Mouse (Mus musculus) midbrain, embryonic 13.5 days (tissue): ENCODE data around the gene Kcnma1. TPM values are rescaled to one million over a fixed set of nuclear protein-coding genes. Genes with fewer than 3 reads are reported as not detected.
A peak's percentile ranks its signal among the peaks of the same experiment; 100 is the strongest.

Source experiments
- ATAC-seq: fragments of 200-750 bp; cut with Nextera tagmentation; 2 replicates; pipeline ENCODE4 v1.8.0; 2017; ENCODE audit warnings: mild to moderate bottlenecking, moderate TSS enrichment, moderate library complexity
- H3K27ac ChIP-seq: fragments of 300-500 bp; sonication (generic); 2 replicates; pipeline ENCODE4 v1.5.1; 2015; ENCODE audit warnings: inconsistent platforms, mild to moderate bottlenecking, moderate library complexity
- H3K27me3 ChIP-seq: fragments of 300-500 bp; sonication (generic); 2 replicates; pipeline ENCODE4 v1.6.1; 2015; ENCODE audit warnings: mild to moderate bottlenecking, inconsistent platforms
- H3K36me3 ChIP-seq: fragments of 300-500 bp; sonication (generic); 2 replicates; pipeline ENCODE4 v1.6.1; 2015; ENCODE audit warnings: mild to moderate bottlenecking, inconsistent platforms
- H3K4me1 ChIP-seq: fragments of 300-500 bp; sonication (generic); replicated peaks from 2 replicates; pipeline ENCODE4 v1.6.1; 2015; ENCODE audit warnings: inconsistent platforms
- H3K4me2 ChIP-seq: fragments of 300-500 bp; sonication (generic); replicated peaks from 2 replicates; pipeline ENCODE4 v1.6.1; 2015; ENCODE audit warnings: moderate library complexity, mild to moderate bottlenecking, inconsistent platforms
- H3K4me3 ChIP-seq: fragments of 300-500 bp; sonication (generic); replicated peaks from 2 replicates; pipeline ENCODE4 v1.5.1; 2015; ENCODE audit warnings: mild to moderate bottlenecking, inconsistent platforms
- H3K9ac ChIP-seq: fragments of 300-500 bp; sonication (generic); replicated peaks from 2 replicates; pipeline ENCODE4 v1.6.1; 2015; ENCODE audit warnings: mild to moderate bottlenecking, inconsistent platforms
- H3K9me3 ChIP-seq: fragments of 300-500 bp; sonication (generic); 2 replicates; pipeline ENCODE4 v1.6.1; 2016; ENCODE audit warnings: mild to moderate bottlenecking, inconsistent platforms
- WGBS: fragments of 180-500 bp; shearing (Covaris S2); methylation state at CpG from one replicate; pipeline ENCODE4 v1.1.7; 2015; 5-methylcytosine and 5-hydroxymethylcytosine counted together
- polyA plus RNA-seq: library from polyadenylated mRNA; unstranded; fragments of >200 nt; fragmentation: Nextera tagmentation; extraction: Ambion mirVana; gene quantifications from 2 replicates; pipeline ENCODE4 v1.2.1, GENCODE M21; 2015

The Kcnma1 gene
- polyA plus RNA-seq, 1 experiment from 2014 or later = 8.1 TPM

DNA sequence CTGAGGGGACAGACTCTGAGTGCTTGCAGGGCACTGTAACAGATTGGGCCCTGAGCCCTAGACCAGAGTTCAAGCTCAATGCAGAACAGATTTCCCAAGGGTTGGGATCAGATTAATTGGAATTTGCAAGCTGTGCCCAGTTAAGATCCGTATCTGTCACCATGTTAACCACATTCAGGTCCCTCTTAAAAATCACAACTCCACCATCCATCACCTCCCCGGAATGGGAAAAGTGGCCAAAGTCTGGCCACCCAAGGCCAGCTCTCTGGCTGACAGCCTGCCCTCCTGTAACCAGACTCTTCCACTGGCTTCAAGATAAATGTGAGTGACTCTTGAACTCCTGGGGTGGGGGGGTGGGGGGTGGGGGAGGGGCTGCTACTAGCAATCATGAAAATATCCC, 70.4 kb downstream of the Kcnma1 start:
- Histone ChIP-seq H3K4me3 (no peak overlapping the region), H3K27ac (no peak overlapping the region), H3K9ac (no peak overlapping the region), H3K4me1 (no peaks in the 10 kb centered on the region), H3K4me2 (no peak overlapping the region), H3K27me3 (no peaks in the 10 kb centered on the region), H3K9me3 (no peaks in the 10 kb centered on the region), H3K36me3 (no peaks in the 10 kb centered on the region)
- ATAC-seq = no peak
- WGBS = 85% methylated on average over 2 of the region's 2 CpGs

DNA sequence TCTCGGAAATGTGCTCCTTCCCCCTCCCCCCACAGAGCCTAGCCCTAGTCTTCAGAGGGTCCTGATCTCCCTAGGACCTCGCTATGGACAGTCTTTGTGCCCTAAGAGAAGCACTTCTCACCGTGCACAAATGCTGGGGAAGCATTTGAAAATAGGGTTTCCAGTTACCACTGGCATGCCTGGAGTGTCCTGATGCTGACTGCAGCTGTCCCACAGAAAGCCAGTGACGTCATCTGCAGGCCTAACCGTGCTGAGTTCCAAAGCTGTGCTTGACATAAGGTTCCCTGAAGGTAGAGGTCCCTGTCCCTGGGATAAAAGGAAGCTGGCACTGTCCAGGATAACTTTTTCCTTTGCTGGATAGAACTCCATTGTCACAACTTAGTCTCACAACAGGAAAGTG, 71.1 kb downstream of the Kcnma1 start:
- H3K9me3 ChIP-seq = no peaks in the 10 kb centered on the region
- no peak overlapping the region for H3K4me3 ChIP-seq
- no peak for ATAC-seq
- no peak overlapping the region for H3K9ac ChIP-seq
- WGBS = 53% methylated on average over 5 of the region's 5 CpGs
- no peaks in the 10 kb centered on the region for H3K4me1 ChIP-seq
- no peak overlapping the region for H3K4me2 ChIP-seq
- no peaks in the 10 kb centered on the region for H3K27me3 ChIP-seq
- no peak overlapping the region for H3K27ac ChIP-seq
- no peaks in the 10 kb centered on the region for H3K36me3 ChIP-seq

DNA sequence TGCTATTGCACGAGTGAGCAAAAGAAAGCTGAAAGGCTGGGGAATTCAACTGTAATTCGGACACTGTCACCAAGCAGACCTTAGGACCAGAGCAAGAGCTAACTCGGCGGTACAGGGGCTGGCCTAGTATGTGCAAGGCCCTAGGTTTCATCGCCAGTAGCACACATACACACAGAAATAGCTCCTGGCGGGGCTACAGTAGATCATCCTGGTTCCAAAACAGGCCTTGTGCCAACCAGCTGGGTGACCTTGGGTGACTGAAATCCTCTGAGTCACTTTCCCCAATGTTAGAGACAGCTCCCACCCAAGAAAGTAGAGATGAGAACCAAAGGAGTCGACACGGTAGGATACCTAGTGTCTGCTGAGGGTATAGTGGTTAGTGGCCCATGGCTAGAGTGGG, 72.2 kb downstream of the Kcnma1 start:
- H3K4me1 ChIP-seq = no peaks in the 10 kb centered on the region
- H3K4me3 ChIP-seq = no peak overlapping the region
- no peak overlapping the region for H3K27ac ChIP-seq
- no peak for ATAC-seq
- no peak overlapping the region for H3K9ac ChIP-seq
- 90% methylated on average over 8 of the region's 8 CpGs for WGBS
- H3K4me2 ChIP-seq = no peak overlapping the region
- no peaks in the 10 kb centered on the region for H3K9me3 ChIP-seq
- H3K36me3 ChIP-seq = no peaks in the 10 kb centered on the region
- no peaks in the 10 kb centered on the region for H3K27me3 ChIP-seq

DNA sequence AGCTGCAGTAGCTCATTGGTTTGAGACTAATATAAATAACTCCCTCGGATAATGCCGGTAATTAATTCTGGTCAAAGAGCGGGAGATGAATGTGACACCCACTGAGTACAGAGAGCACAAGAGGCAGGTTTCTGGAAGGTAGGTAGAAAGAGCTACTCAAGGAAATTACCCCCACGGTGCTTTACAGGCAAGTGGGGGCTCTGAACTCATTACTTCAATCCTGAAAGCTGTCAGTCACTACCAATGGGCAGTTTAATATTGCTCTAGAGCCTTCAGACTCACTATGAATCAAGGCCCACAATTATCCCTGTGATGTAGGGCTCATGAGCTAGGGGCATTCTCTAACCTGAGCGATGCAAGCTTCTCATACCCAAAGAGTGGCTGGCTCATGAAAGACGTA, 79.3 kb downstream of the Kcnma1 start:
- Histone ChIP-seq H3K27me3 (no peaks in the 10 kb centered on the region), H3K4me2 (no peak overlapping the region), H3K27ac (no peak overlapping the region), H3K9ac (no peak overlapping the region), H3K36me3 (no peaks in the 10 kb centered on the region), H3K4me3 (no peak overlapping the region), H3K4me1 (no peaks in the 10 kb centered on the region), H3K9me3 (no peaks in the 10 kb centered on the region)
- WGBS = 70% methylated on average over 6 of the region's 6 CpGs
- ATAC-seq = peak; percentile 45; the same call in 1 of the 2 replicates

DNA sequence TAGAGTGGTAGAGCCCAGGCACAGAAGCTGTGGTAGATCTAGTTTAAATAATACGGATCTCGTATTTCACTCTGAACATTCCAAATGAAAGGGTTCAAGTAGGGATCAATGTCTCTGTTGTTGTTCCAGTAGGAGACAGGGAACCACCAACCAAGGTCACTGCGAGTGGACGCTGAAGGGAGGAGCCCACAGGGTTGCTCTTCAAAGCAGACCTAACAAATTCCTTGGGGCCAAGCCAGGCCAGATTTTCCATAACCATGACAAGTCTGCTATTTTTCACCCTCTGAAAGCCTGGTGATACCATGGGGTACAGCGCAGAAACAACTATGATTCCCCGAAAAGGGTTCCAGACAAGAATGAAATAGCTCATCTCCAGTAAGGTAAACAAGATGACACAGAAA, 82.6 kb downstream of the Kcnma1 start:
- no peaks in the 10 kb centered on the region for H3K4me1 ChIP-seq
- H3K9ac ChIP-seq = no peak overlapping the region
- no peaks in the 10 kb centered on the region for H3K9me3 ChIP-seq
- no peaks in the 10 kb centered on the region for H3K36me3 ChIP-seq
- ATAC-seq = no peak
- H3K4me2 ChIP-seq = no peak overlapping the region
- WGBS = 87% methylated on average over 6 of the region's 6 CpGs
- no peak overlapping the region for H3K4me3 ChIP-seq
- H3K27me3 ChIP-seq = no peaks in the 10 kb centered on the region
- H3K27ac ChIP-seq = no peak overlapping the region

DNA sequence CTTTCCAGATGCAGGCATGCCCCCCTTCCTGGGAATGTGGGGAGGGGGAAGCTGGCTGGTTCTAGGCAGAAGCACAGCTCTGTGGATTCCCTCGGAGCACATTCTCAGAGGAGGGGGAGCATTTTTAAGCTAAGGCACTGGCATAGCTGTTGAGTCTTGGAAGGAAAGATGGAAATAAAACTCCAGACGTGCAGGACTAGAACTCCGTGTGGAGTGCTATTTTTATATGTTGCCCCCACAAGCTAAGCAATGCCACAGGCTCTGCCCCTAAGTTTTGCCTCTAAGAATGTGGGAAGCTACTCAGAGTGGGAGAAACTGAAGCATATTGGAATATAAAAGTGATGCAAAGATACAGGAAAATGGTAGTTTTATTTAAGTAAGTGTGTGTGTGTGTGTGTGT, 85.1 kb downstream of the Kcnma1 start:
- H3K27ac ChIP-seq = no peak overlapping the region
- H3K4me3 ChIP-seq = no peak overlapping the region
- WGBS = 90% methylated on average over 3 of the region's 3 CpGs
- H3K4me1 ChIP-seq = no peaks in the 10 kb centered on the region
- no peaks in the 10 kb centered on the region for H3K36me3 ChIP-seq
- ATAC-seq = no peak
- no peaks in the 10 kb centered on the region for H3K27me3 ChIP-seq
- no peak overlapping the region for H3K9ac ChIP-seq
- H3K9me3 ChIP-seq = no peaks in the 10 kb centered on the region
- H3K4me2 ChIP-seq = no peak overlapping the region

DNA sequence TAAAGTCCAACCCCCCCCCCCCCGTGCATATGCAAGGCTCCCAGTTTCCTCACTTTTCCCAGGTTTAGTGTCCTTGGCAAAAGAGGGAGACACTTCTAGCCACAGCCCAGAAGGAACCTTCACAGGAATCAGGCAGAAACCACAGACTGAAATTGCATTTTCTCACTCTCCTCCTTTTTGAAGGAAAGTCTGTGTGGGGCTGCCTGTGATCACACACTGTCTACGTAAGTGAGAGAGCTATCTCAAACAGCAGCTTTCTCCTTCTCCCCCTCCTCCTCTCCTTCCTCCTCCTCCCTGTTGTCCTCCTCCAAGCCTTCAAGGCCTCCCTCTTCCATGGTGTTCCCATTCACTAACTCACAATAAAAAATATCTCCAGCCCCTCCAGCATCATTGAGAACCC, 90.9 kb downstream of the Kcnma1 start:
- Histone ChIP-seq H3K27me3 (no peaks in the 10 kb centered on the region), H3K9ac (no peak overlapping the region), H3K36me3 (no peaks in the 10 kb centered on the region), H3K4me3 (no peak overlapping the region), H3K9me3 (no peaks in the 10 kb centered on the region), H3K4me1 (no peaks in the 10 kb centered on the region), H3K27ac (no peak overlapping the region), H3K4me2 (no peak overlapping the region)
- ATAC-seq = no peak
- 86% methylated on average over 2 of the region's 2 CpGs for WGBS

DNA sequence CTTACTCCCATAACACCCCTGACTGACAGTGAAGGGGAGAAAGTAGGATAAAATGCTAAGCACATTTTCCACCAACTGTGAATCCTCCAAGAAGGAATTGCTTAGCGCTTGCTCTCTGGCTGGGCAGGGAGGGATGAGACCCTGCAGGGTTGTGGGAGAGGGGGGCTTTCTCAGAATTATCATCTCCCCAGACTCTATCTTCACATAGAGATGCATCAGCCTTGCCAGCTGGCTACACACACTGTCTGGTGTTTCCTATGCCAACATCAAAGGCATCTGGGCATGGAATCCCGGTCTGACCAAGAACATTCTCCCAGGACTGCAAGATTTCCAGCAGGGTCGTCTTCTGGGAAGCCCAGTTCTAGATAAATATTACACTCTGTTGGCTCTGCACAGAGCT, 91.5 kb downstream of the Kcnma1 start:
- Histone ChIP-seq H3K4me2 (no peak overlapping the region), H3K36me3 (no peaks in the 10 kb centered on the region), H3K9me3 (no peaks in the 10 kb centered on the region)

DNA sequence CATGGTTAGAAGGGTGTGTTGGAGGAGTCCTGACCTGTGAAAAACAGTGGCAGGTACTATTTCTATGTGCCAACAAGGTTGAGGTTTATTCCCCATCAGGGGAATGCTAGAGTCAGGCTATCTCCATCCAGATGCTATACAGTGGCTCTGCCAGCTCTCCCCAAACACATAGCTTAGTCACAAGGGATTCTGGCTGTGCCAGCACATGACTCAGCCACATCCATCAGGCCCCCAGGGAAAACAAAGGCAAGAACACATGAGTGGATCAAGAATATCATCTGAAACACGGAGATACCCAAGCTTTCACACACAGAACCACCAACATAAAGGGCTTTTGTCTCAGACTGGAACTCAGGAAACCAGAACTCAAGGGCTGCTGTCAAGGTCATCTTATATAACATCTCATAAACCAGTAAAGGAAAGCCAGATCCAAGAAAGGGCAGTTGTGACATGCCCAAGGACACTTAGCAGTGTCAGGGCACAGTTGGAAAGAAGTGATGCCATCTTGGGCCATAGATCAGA, 103.1 kb downstream of the Kcnma1 start:
- Histone ChIP-seq H3K27me3 (no peaks in the 10 kb centered on the region), H3K4me3 (no peak overlapping the region), H3K36me3 (no peaks in the 10 kb centered on the region), H3K9ac (no peak overlapping the region), H3K9me3 (no peaks in the 10 kb centered on the region), H3K4me1 (peaks cover 4% of the 10 kb centered on the region; the same call in 1 of the 2 replicates), H3K4me2 (no peak overlapping the region), H3K27ac (no peak overlapping the region)
- no peak for ATAC-seq
- WGBS = 74% methylated on average over 1 of the region's 1 CpGs

More for the DNA sequence above, 91.5 kb downstream of the Kcnma1 start:
- H3K27ac ChIP-seq = no peak overlapping the region
- no peak overlapping the region for H3K9ac ChIP-seq
- H3K4me1 ChIP-seq = no peaks in the 10 kb centered on the region
- WGBS = 76% methylated on average over 3 of the region's 3 CpGs
- ATAC-seq = no peak
- H3K4me3 ChIP-seq = no peak overlapping the region
- no peaks in the 10 kb centered on the region for H3K27me3 ChIP-seq

DNA sequence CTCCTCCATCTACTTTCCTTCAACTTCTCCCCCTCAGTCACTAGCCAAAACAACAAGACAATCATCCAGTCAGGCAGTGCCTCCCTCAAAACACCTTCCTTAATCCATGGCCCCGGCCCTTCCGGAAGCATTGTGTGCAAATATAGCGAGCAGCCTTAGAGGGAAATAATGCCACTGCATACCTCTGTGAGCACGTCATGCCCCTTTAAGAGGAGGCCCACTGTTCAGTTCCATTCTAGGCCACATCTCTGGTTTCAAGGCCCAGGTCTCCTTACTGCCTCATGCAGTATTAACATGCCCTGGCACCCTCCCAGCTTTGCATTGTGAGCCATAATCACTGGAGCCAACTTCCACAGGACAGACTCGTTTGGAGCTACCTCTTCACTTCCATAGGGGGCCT, 105.7 kb downstream of the Kcnma1 start:
- H3K9me3 ChIP-seq = no peaks in the 10 kb centered on the region
- no peak for ATAC-seq
- H3K4me3 ChIP-seq = no peak overlapping the region
- no peaks in the 10 kb centered on the region for H3K36me3 ChIP-seq
- H3K27me3 ChIP-seq = no peaks in the 10 kb centered on the region
- 82% methylated on average over 5 of the region's 5 CpGs for WGBS
- H3K4me1 ChIP-seq = peaks cover 5% of the 10 kb centered on the region; the same call in 1 of the 2 replicates
- H3K27ac ChIP-seq = no peak overlapping the region
- no peak overlapping the region for H3K4me2 ChIP-seq
- no peak overlapping the region for H3K9ac ChIP-seq

DNA sequence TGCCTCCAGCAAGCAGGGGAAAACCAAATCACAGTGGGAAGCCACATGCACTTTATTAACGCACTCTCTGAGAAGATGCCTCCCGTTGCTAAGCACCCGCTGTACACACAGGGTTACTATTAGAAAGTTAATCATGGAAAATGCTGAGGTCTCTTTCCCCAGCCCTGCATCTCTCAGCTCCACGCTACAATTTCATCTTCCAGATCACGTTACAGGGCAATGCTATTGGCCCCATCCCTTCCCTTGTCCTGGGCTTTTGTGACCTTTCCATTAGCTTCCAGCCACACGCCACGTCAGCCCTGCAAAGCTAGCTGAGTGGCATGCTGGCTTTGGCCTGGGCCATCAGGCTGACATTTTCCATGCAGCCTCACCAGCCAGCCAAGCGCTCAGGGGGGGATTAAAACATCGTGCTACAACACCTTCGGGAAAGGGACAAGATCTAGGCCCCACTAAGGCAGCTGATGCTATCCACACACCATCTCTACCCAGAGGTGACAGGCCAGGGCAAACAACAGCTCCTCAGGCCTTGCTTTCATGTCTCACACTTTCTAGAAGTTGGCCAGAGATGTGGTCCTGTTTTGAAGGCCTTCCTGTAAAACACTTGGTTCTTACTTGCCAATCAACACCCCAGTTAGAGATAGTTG, 111.5 kb downstream of the Kcnma1 start:
- Histone ChIP-seq H3K4me3 (no peak overlapping the region), H3K27ac (peak overlapping the region; percentile 54), H3K4me1 (peaks cover 26% of the 10 kb centered on the region), H3K4me2 (no peak overlapping the region), H3K9me3 (no peaks in the 10 kb centered on the region), H3K9ac (peak overlapping the region; percentile 20; the same call in 1 of the 2 replicates), H3K36me3 (no peaks in the 10 kb centered on the region), H3K27me3 (no peaks in the 10 kb centered on the region)
- 17% methylated on average over 10 of the region's 10 CpGs for WGBS
- ATAC-seq = peak; percentile 83

DNA sequence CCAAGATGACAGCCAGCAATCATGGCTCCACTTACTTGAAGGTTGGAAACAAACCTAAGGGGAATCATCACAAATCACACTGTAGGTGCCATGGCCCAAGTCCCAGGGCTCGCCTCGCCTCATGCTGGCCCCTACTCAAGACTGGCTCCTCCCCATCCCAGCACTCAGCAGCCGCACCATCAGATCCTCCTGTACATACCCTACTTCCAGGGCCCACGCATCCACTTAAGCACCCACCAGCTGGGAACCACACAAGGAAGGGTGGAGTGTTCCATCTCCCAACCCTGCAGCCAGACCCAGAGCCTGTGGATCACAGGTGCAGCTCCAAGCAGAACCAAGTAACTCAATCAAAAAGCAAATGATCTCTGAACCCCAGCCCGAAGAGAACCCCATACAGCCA, 114.8 kb downstream of the Kcnma1 start:
- 92% methylated on average over 5 of the region's 5 CpGs for WGBS
- Histone ChIP-seq H3K9ac (no peak overlapping the region), H3K4me2 (no peak overlapping the region), H3K27ac (no peak overlapping the region), H3K36me3 (no peaks in the 10 kb centered on the region), H3K4me3 (no peak overlapping the region), H3K27me3 (no peaks in the 10 kb centered on the region), H3K9me3 (no peaks in the 10 kb centered on the region), H3K4me1 (peaks cover 26% of the 10 kb centered on the region)
- no peak for ATAC-seq

DNA sequence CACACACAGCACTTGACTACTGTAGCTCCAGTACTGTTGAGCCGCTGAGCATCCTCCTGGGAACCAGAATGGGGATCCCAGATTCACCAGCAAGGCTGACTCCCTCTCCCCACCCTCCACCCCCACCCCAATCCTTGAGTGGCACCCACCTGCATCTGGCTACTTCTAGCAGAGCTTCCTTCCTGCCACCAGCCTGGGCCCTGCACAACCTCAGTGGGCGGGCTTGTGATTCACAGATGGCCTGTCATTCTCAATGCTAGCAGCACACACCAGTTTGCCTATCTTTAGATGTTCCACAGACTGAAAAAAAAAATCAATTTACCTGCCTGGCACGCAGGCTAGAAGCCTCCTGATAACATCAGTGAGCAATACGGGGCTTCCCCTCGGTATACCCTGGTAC, 116.5 kb downstream of the Kcnma1 start:
- Histone ChIP-seq H3K27me3 (no peaks in the 10 kb centered on the region), H3K9ac (no peak overlapping the region), H3K36me3 (no peaks in the 10 kb centered on the region), H3K4me3 (no peak overlapping the region), H3K27ac (no peak overlapping the region), H3K4me2 (no peak overlapping the region), H3K9me3 (no peaks in the 10 kb centered on the region), H3K4me1 (peaks cover 20% of the 10 kb centered on the region)
- WGBS = 87% methylated on average over 5 of the region's 5 CpGs
- ATAC-seq = no peak
